Mouse (Mus musculus) skeletal muscle tissue, adult 2 months (tissue): ENCODE data around the gene Mgea5.

ENCODE experiments used
- DNase-seq: peaks from one replicate; pipeline ENCODE4 v3.0.0-alpha.2; 2012; ENCODE audit warnings: low read depth, low spot score

Gene Mgea5

GRCm38 (mm10) chr19:45748691-45749242 is 34.9 kb downstream of the Mgea5 start:
- no peak for DNase-seq

GRCm38 (mm10) chr19:45748206-45748605 is 35.4 kb downstream of the Mgea5 start:
- no peak for DNase-seq

- DNase-seq: peak; percentile 77
These were observed 36.4 kb downstream of the Mgea5 start for GRCm38 (mm10) chr19:45747028-45747867.

- peak; percentile 51 for DNase-seq
These were observed 37.2 kb downstream of the Mgea5 start for GRCm38 (mm10) chr19:45746153-45747020.

- no peak for DNase-seq
These were observed 38.1 kb downstream of the Mgea5 start for GRCm38 (mm10) chr19:45745344-45746152.

- no peak for DNase-seq
These were observed 40.0 kb downstream of the Mgea5 start for GRCm38 (mm10) chr19:45743619-45744018.

GRCm38 (mm10) chr19:45742984-45743575 is 40.6 kb downstream of the Mgea5 start:
- DNase-seq: no peak

GRCm38 (mm10) chr19:45742218-45742983 is 41.2 kb downstream of the Mgea5 start, which contains the start of gene Fgf8:
Gene Fgf8, minus strand, starts transcription at chr19:45742915.
- no peak for DNase-seq

DNA sequence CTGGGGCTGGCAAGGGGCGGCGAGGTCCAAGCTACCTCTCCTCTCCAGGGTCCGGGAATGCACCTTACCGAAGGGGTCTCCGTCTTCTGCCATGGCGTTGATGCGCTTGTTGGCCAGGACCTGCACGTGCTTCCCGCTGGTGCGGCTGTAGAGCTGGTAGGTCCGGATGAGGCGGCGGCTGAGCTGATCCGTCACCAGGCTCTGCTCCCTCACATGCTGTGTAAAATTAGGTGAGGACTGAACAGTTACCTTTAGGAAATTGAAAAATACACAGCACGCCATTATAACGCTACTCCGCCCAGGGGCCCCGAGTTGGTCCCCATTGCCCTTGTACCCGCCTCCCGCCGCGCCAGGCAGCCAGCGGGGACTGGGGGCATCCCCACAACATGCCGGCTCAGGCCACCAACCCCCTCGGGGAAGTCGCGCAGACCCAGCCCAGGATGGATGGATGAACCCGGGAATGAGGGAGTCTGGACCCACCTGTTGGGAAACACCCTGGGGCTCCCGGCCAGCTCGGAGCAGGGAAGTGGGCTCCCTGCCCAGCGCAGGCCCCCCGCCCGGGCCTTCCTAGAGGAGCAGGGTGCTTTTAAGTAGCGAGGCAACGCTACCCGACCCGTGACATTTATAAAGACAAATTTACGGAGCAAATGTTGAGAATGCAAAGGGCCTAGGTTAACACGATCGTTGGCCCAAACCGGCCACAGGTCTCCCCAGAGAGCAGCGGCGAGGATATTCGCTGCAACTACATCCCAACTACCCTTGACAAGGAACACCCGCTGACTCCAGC is 42.0 kb downstream of the Mgea5 start:
- no peak for DNase-seq

GRCm38 (mm10) chr19:45740817-45741216 is 42.8 kb downstream of the Mgea5 start:
- DNase-seq: no peak

DNA sequence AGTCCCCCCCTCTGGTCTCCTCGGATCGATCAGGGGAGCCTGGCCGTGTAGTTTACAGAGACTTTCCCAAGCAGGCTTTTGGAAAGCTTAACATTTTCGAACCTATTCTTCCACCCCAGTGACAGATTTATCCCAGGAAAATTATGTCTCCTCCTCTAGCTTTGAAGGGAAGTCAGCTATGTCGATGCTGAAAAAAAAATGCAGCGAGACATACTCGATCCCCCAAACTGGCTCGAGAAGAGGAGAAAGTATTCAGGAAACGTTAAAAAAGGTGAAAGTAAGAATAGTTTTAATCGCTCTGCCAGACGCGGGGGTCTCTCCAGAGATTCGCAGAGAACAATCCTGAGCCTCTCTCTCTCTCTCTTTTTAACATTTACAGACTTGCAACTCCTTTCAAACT is 43.4 kb downstream of the Mgea5 start:
- DNase-seq: no peak

DNA sequence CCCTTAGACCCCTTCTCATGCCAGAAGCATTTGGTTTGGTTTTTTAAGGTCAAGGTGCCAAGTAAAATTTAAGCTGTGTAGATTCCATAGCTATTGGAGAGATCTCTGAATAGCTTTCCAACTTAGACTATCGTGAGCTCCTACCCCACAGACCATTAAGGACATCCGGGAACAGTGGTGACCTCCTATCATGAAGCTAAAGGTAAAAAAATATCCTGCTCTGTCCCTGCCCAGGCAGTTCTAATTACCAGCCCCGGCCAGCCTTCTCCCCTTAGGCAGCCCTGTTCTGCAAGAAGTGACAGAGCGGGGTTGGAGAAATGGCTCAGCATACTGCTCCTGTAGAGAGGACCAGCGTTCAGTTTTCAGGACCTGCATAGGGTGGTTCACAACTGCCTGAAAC is 45.1 kb downstream of the Mgea5 start:
- no peak for DNase-seq

- no peak for DNase-seq
These were observed 45.7 kb downstream of the Mgea5 start for GRCm38 (mm10) chr19:45737846-45738484.

- DNase-seq: no peak
These were observed 46.3 kb downstream of the Mgea5 start for GRCm38 (mm10) chr19:45737208-45737845.

GRCm38 (mm10) chr19:45736855-45737207 is 46.8 kb downstream of the Mgea5 start:
- no peak for DNase-seq

DNA sequence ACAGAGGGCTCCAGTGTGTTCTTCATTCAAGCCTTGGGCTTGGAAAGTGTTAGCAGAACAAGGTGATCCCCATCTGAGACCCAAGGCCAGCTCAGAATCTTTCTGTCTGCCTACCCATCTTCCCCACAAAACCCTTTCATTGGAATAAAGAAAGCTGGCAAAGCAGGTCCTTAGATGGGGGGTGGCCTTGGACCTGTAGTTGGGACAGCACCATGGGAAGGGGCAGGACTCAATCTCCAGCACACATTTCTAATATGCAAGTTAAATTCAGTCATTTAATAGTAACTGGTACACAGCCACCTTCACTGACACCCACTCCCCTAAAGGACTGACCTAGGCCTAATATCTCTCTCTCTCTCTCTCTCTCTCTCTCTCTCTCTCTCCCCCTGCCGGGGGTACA is 47.4 kb downstream of the Mgea5 start:
- no peak for DNase-seq

- no peak for DNase-seq
These were observed 48.9 kb downstream of the Mgea5 start for GRCm38 (mm10) chr19:45734762-45735161.

DNA sequence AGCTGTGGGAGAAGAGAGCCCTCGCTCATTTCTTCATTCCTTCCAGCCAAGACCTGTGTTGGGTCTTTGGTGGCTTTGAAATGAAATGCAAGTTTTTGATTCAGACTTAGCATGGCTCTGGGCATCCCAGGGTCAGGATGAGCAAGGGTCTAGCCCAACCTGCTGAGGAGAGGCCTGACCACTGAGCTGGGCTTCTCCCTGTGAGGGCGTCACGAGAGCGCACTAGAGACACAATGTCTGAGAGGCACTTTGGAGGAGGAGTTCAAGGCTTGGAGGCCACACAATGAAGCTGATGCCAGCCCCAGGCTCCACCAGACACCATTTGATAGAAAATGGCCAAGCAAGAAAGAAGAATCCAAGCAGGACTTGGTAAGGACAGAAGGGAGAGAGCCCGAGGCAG is 49.4 kb downstream of the Mgea5 start:
- DNase-seq: no peak

DNA sequence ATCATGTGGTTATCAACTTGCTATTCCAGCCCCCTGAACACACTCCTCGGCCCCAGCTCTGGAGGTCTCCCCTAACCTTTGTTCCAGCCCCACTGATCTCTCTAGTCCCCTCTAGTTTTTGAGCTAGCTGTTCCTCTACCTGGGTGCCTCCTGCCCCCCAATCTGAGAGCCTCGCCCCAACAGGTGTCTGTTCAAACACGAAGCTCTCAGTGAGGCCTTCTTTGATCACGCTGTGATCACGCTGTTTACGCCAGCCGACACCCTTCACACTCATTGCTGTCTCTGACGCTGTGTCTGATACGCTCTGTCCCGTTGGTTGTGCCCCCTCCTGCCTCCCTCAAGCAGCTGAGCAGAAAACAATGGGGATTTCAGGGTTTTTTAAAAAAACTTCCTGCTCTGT is 50.1 kb downstream of the Mgea5 start:
- DNase-seq: no peak
